Mouse (Mus musculus) midbrain, embryonic 12.5 days (tissue): ENCODE data around the gene Inpp5f. TPM values are rescaled to one million over a fixed set of nuclear protein-coding genes. Genes with fewer than 3 reads are reported as not detected.
"Not testable (repeated sequence)": the region's sequence is repeated elsewhere in the genome, so short reads cannot be mapped to it uniquely, and the experiment has no call there.

Experiments
- ATAC-seq: fragments of 200-750 bp; cut with Nextera tagmentation; 2 replicates; pipeline ENCODE4 v1.8.0; 2017; ENCODE audit warnings: low read depth, moderate TSS enrichment, moderate library complexity; ENCODE audit not compliant: low FRiP score
- H3K27ac ChIP-seq: fragments of 300-500 bp; sonication (generic); replicated peaks from 2 replicates; pipeline ENCODE4 v1.5.1; 2016; ENCODE audit warnings: mild to moderate bottlenecking
- H3K27me3 ChIP-seq: fragments of 300-500 bp; sonication (generic); 2 replicates; pipeline ENCODE4 v1.6.1; 2016; ENCODE audit warnings: mild to moderate bottlenecking
- H3K36me3 ChIP-seq: fragments of 300-500 bp; sonication (generic); 2 replicates; pipeline ENCODE4 v1.6.1; 2016
- H3K4me1 ChIP-seq: fragments of 300-500 bp; sonication (generic); 2 replicates; pipeline ENCODE4 v1.6.1; 2016
- H3K4me2 ChIP-seq: fragments of 300-500 bp; sonication (generic); replicated peaks from 2 replicates; pipeline ENCODE4 v1.6.1; 2016; ENCODE audit warnings: mild to moderate bottlenecking, moderate library complexity
- H3K4me3 ChIP-seq: fragments of 300-500 bp; sonication (generic); 2 replicates; pipeline ENCODE4 v1.5.1; 2016; ENCODE audit warnings: mild to moderate bottlenecking
- H3K9ac ChIP-seq: fragments of 300-500 bp; sonication (generic); replicated peaks from 2 replicates; pipeline ENCODE4 v1.6.1; 2016; ENCODE audit warnings: mild to moderate bottlenecking, moderate library complexity
- H3K9me3 ChIP-seq: fragments of 300-500 bp; sonication (generic); 2 replicates; pipeline ENCODE4 v1.6.1; 2016; ENCODE audit warnings: mild to moderate bottlenecking
- WGBS: fragments of 180-500 bp; shearing (Covaris S2); methylation state at CpG from one replicate; pipeline ENCODE4 v1.1.7; 2016; 5-methylcytosine and 5-hydroxymethylcytosine counted together
- polyA plus RNA-seq: library from polyadenylated mRNA; unstranded; fragments of >200 nt; fragmentation: Nextera tagmentation; extraction: Ambion mirVana; gene quantifications from 2 replicates; pipeline ENCODE4 v1.2.1, GENCODE M21; 2016

Inpp5f gene
- polyA plus RNA-seq, 1 experiment from 2014 or later, result 143 TPM

GRCm38 (mm10) chr7:128671952-128672351 lies 60.8 kb downstream of the Inpp5f start:
- WGBS, result 10% methylated on average over 8 of the region's 8 CpGs
- peaks cover 28% of the 10 kb centered on the region for H3K4me1 ChIP-seq
- no peaks in the 10 kb centered on the region for H3K27me3 ChIP-seq
- peak overlapping the region; percentile 91 for H3K27ac ChIP-seq
- H3K9me3 ChIP-seq, result no peaks in the 10 kb centered on the region
- H3K36me3 ChIP-seq, result peaks cover 6% of the 10 kb centered on the region; the same call in 1 of the 2 replicates
- H3K9ac ChIP-seq, result 0 out of 2 replicates have a peak overlapping the region, but pooled peaks have one; percentile 7
- no peak overlapping the region for H3K4me3 ChIP-seq
- ATAC-seq, result peak; percentile 75
- H3K4me2 ChIP-seq, result peak overlapping the region; percentile 41

GRCm38 (mm10) chr7:128672408-128673010 lies 61.4 kb downstream of the Inpp5f start:
- ATAC-seq, result peak; percentile 83
- Histone ChIP-seq H3K4me1 (peaks cover 24% of the 10 kb centered on the region), H3K9me3 (no peaks in the 10 kb centered on the region), H3K27me3 (no peaks in the 10 kb centered on the region), H3K27ac (peak overlapping the region; percentile 91), H3K36me3 (peaks cover 8% of the 10 kb centered on the region; the same call in 1 of the 2 replicates), H3K9ac (peak overlapping the region; percentile 7; the same call in 1 of the 2 replicates), H3K4me2 (peak overlapping the region; percentile 41), H3K4me3 (no peak overlapping the region)
- WGBS, result 3% methylated on average over 15 of the region's 15 CpGs

GRCm38 (mm10) chr7:128678546-128678945 lies 67.4 kb downstream of the Inpp5f start:
- H3K4me2 ChIP-seq, result no peak overlapping the region
- WGBS, result 72% methylated on average over 3 of the region's 3 CpGs

GRCm38 (mm10) chr7:128687821-128688564 lies 76.9 kb downstream of the Inpp5f start:
- peak overlapping the region; percentile 62 for H3K9ac ChIP-seq
- H3K36me3 ChIP-seq, result peaks cover 60% of the 10 kb centered on the region
- peak overlapping the region; percentile 92 for H3K27ac ChIP-seq
- peak overlapping the region; percentile 56 for H3K4me2 ChIP-seq
- 41% methylated on average over 56 of the region's 56 CpGs for WGBS
- peak overlapping the region; percentile 46 for H3K4me3 ChIP-seq
- H3K27me3 ChIP-seq, result no peaks in the 10 kb centered on the region
- peaks cover 21% of the 10 kb centered on the region for H3K9me3 ChIP-seq
- ATAC-seq, result peak; percentile 74
- H3K4me1 ChIP-seq, result peaks cover 8% of the 10 kb centered on the region; the same call in 1 of the 2 replicates

More at GRCm38 (mm10) chr7:128678546-128678945, 67.4 kb downstream of the Inpp5f start:
- no peak overlapping the region for H3K9ac ChIP-seq
- peaks cover 13% of the 10 kb centered on the region; the same call in 1 of the 2 replicates for H3K36me3 ChIP-seq
- no peak overlapping the region for H3K27ac ChIP-seq
- peaks cover 3% of the 10 kb centered on the region; the same call in 1 of the 2 replicates for H3K4me1 ChIP-seq
- H3K4me3 ChIP-seq, result no peak overlapping the region
- H3K27me3 ChIP-seq, result no peaks in the 10 kb centered on the region
- ATAC-seq, result no peak
- H3K9me3 ChIP-seq, result no peaks in the 10 kb centered on the region

GRCm38 (mm10) chr7:128689347-128689746 lies 78.2 kb downstream of the Inpp5f start:
- peaks cover 63% of the 10 kb centered on the region for H3K36me3 ChIP-seq
- 58% methylated on average over 8 of the region's 8 CpGs for WGBS
- no peak for ATAC-seq

GRCm38 (mm10) chr7:128690070-128690469 lies 78.9 kb downstream of the Inpp5f start:
- peaks cover 65% of the 10 kb centered on the region for H3K36me3 ChIP-seq
- peak overlapping the region; percentile 83 for H3K27ac ChIP-seq
- WGBS, result 13% methylated on average over 7 of the region's 7 CpGs
- peaks cover 21% of the 10 kb centered on the region for H3K9me3 ChIP-seq
- ATAC-seq, result peak; percentile 64; the same call in 1 of the 2 replicates
- no peaks in the 10 kb centered on the region for H3K27me3 ChIP-seq
- peak overlapping the region; percentile 46 for H3K4me3 ChIP-seq
- H3K4me1 ChIP-seq, result peaks cover 8% of the 10 kb centered on the region; the same call in 1 of the 2 replicates
- peak overlapping the region; percentile 45 for H3K4me2 ChIP-seq
- peak overlapping the region; percentile 54 for H3K9ac ChIP-seq

More at GRCm38 (mm10) chr7:128689347-128689746, 78.2 kb downstream of the Inpp5f start:
- H3K27me3 ChIP-seq, result no peaks in the 10 kb centered on the region
- peak overlapping the region; percentile 83 for H3K27ac ChIP-seq
- H3K4me3 ChIP-seq, result peak overlapping the region; percentile 46
- H3K4me1 ChIP-seq, result peaks cover 8% of the 10 kb centered on the region; the same call in 1 of the 2 replicates
- H3K9me3 ChIP-seq, result peaks cover 21% of the 10 kb centered on the region
- H3K9ac ChIP-seq, result peak overlapping the region; percentile 54
- H3K4me2 ChIP-seq, result peak overlapping the region; percentile 45

- peak overlapping the region; percentile 45 for H3K4me2 ChIP-seq
- ATAC-seq, result peak; percentile 50; the same call in 1 of the 2 replicates
Observed at GRCm38 (mm10) chr7:128690796-128691195, 79.7 kb downstream of the Inpp5f start.

GRCm38 (mm10) chr7:128692163-128692562 lies 81.0 kb downstream of the Inpp5f start:
- 94% methylated on average over 7 of the region's 7 CpGs for WGBS
- ATAC-seq, result no peak
- H3K27me3 ChIP-seq, result no peaks in the 10 kb centered on the region
- H3K4me1 ChIP-seq, result peaks cover 8% of the 10 kb centered on the region; the same call in 1 of the 2 replicates
- H3K4me3 ChIP-seq, result no peak overlapping the region
- peak overlapping the region; percentile 30; the same call in 1 of the 2 replicates for H3K27ac ChIP-seq
- no peak overlapping the region for H3K4me2 ChIP-seq
- H3K36me3 ChIP-seq, result peaks cover 60% of the 10 kb centered on the region
- no peak overlapping the region for H3K9ac ChIP-seq
- H3K9me3 ChIP-seq, result peaks cover 12% of the 10 kb centered on the region

More at GRCm38 (mm10) chr7:128690796-128691195, 79.7 kb downstream of the Inpp5f start:
- Histone ChIP-seq H3K9ac (peak overlapping the region; percentile 47; the same call in 1 of the 2 replicates), H3K9me3 (peaks cover 21% of the 10 kb centered on the region), H3K27me3 (no peaks in the 10 kb centered on the region), H3K27ac (peak overlapping the region; percentile 83), H3K4me3 (peak overlapping the region; percentile 46), H3K36me3 (peaks cover 65% of the 10 kb centered on the region), H3K4me1 (peaks cover 8% of the 10 kb centered on the region; the same call in 1 of the 2 replicates)
- 36% methylated on average over 7 of the region's 7 CpGs for WGBS

- Histone ChIP-seq H3K9me3 (no peaks in the 10 kb centered on the region), H3K36me3 (peaks cover 68% of the 10 kb centered on the region), H3K27me3 (no peaks in the 10 kb centered on the region), H3K4me3 (no peak overlapping the region), H3K4me2 (no peak overlapping the region), H3K27ac (no peak overlapping the region), H3K4me1 (peaks cover 8% of the 10 kb centered on the region; the same call in 1 of the 2 replicates), H3K9ac (no peak overlapping the region)
- no peak for ATAC-seq
- WGBS, result 86% methylated on average over 10 of the region's 10 CpGs
Observed at GRCm38 (mm10) chr7:128694848-128695247, 83.7 kb downstream of the Inpp5f start.

GRCm38 (mm10) chr7:128699959-128700358 lies 88.8 kb downstream of the Inpp5f start:
- not testable (repeated sequence) for H3K9me3 ChIP-seq
- WGBS, result 93% methylated on average over 6 of the region's 6 CpGs
- H3K36me3 ChIP-seq, result peaks cover 87% of the 10 kb centered on the region

GRCm38 (mm10) chr7:128705735-128706134 lies 94.6 kb downstream of the Inpp5f start:
- ATAC-seq, result peak; percentile 56; the same call in 1 of the 2 replicates
- no peak overlapping the region for H3K4me3 ChIP-seq
- no peaks in the 10 kb centered on the region for H3K4me1 ChIP-seq
- no peaks in the 10 kb centered on the region for H3K27me3 ChIP-seq
- peaks cover 93% of the 10 kb centered on the region for H3K36me3 ChIP-seq
- H3K9me3 ChIP-seq, result no peaks in the 10 kb centered on the region
- no peak overlapping the region for H3K27ac ChIP-seq
- H3K4me2 ChIP-seq, result no peak overlapping the region
- WGBS, result 34% methylated on average over 4 of the region's 4 CpGs
- H3K9ac ChIP-seq, result no peak overlapping the region

More at GRCm38 (mm10) chr7:128699959-128700358, 88.8 kb downstream of the Inpp5f start:
- H3K4me1 ChIP-seq, H3K4me3 ChIP-seq, H3K27me3 ChIP-seq, H3K27ac ChIP-seq, H3K9ac ChIP-seq, H3K4me2 ChIP-seq, ATAC-seq: not testable (repeated sequence)
